Mouse (Mus musculus): ENCODE data around the gene Foxo1. TPM values are rescaled to one million over a fixed set of nuclear protein-coding genes. Genes with fewer than 3 reads are reported as not detected.
A peak's percentile ranks its signal among the peaks of the same experiment; 100 is the strongest.

Gene Foxo1
- polyA plus RNA-seq, 1 experiment = 7.5 TPM

- TF ChIP-seq POLR2A (IDR thresholded peaks at IDR 0.05; ENCODE audit: low read depth, low read length) = no peak
- TF ChIP-seq CTCF (IDR thresholded peaks at IDR 0.05; ENCODE audit: borderline replicate concordance, insufficient read depth, low read length) = no peak
- peak overlapping the region; percentile 67 for H3K4me3 ChIP-seq (ENCODE audit: insufficient read depth, low read length)
- H3K27ac ChIP-seq (ENCODE audit: insufficient read depth, low read length) = no peak overlapping the region
- H3K4me1 ChIP-seq (ENCODE audit: control insufficient read depth, insufficient read depth, low read length) = no peaks in the 10 kb centered on the region
These were observed 864 bp upstream of the Foxo1 start for GRCm38 (mm10) chr3:52267293-52267651.

GRCm38 (mm10) chr3:52268487-52268736 lies 276 bp downstream of the Foxo1 start:
- peak overlapping the region; percentile 79 for H3K4me3 ChIP-seq (ENCODE audit: insufficient read depth, low read length)
- peak overlapping the region; percentile 82 for H3K27ac ChIP-seq (ENCODE audit: insufficient read depth, low read length)
- no peaks in the 10 kb centered on the region for H3K4me1 ChIP-seq (ENCODE audit: control insufficient read depth, insufficient read depth, low read length)
- TF ChIP-seq POLR2A (IDR thresholded peaks at IDR 0.05; ENCODE audit: low read depth, low read length) = no peak
- TF ChIP-seq CTCF (IDR thresholded peaks at IDR 0.05; ENCODE audit: borderline replicate concordance, insufficient read depth, low read length) = no peak

GRCm38 (mm10) chr3:52268737-52269513 lies 789 bp downstream of the Foxo1 start:
- Histone ChIP-seq H3K27ac (ENCODE audit: insufficient read depth, low read length) (peak overlapping the region; percentile 82), H3K4me1 (ENCODE audit: control insufficient read depth, insufficient read depth, low read length) (no peaks in the 10 kb centered on the region), H3K4me3 (ENCODE audit: insufficient read depth, low read length) (peak overlapping the region; percentile 79)
- TF ChIP-seq CTCF (IDR thresholded peaks at IDR 0.05; ENCODE audit: borderline replicate concordance, insufficient read depth, low read length) (no peak), POLR2A (IDR thresholded peaks at IDR 0.05; ENCODE audit: low read depth, low read length) (no peak)

- H3K4me3 ChIP-seq (ENCODE audit: insufficient read depth, low read length) = peak overlapping the region; percentile 79
- TF ChIP-seq CTCF (IDR thresholded peaks at IDR 0.05; ENCODE audit: borderline replicate concordance, insufficient read depth, low read length) (no peak), POLR2A (IDR thresholded peaks at IDR 0.05; ENCODE audit: low read depth, low read length) (peak; percentile 32; the same call in 1 of the 2 replicates)
- H3K27ac ChIP-seq (ENCODE audit: insufficient read depth, low read length) = no peak overlapping the region
- H3K4me1 ChIP-seq (ENCODE audit: control insufficient read depth, insufficient read depth, low read length) = no peaks in the 10 kb centered on the region
These were observed 1.6 kb downstream of the Foxo1 start for GRCm38 (mm10) chr3:52269514-52270351.

GRCm38 (mm10) chr3:52270511-52270910 lies 2.4 kb downstream of the Foxo1 start:
- peak overlapping the region; percentile 79 for H3K4me3 ChIP-seq (ENCODE audit: insufficient read depth, low read length)
- H3K27ac ChIP-seq (ENCODE audit: insufficient read depth, low read length) = no peak overlapping the region
- no peaks in the 10 kb centered on the region for H3K4me1 ChIP-seq (ENCODE audit: control insufficient read depth, insufficient read depth, low read length)
- no peak for TF ChIP-seq CTCF (IDR thresholded peaks at IDR 0.05; ENCODE audit: borderline replicate concordance, insufficient read depth, low read length)
- no peak for TF ChIP-seq POLR2A (IDR thresholded peaks at IDR 0.05; ENCODE audit: low read depth, low read length)

DNA sequence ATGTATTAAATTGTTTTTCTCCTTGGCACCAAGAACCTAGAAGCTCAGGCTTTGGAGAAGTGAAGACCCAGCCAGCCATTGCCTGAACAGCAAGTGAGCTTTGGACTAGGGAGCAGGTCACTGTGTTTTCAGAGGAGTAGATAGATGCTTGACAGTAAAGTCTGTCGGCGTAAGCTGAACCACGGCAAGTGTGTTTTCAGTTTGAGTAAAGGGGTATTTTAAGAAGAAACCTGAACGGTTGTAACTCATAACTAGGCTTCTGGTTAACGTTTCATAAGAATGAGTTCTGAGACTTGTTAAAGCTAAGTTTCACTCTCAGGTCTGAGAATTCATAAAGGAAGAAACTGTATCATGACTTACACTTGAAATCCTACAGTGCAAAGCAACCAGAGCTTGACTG lies 3.2 kb downstream of the Foxo1 start:
- H3K4me1 ChIP-seq (ENCODE audit: control insufficient read depth, insufficient read depth, low read length) = no peaks in the 10 kb centered on the region
- TF ChIP-seq CTCF (IDR thresholded peaks at IDR 0.05; ENCODE audit: borderline replicate concordance, insufficient read depth, low read length) = no peak
- no peak for TF ChIP-seq POLR2A (IDR thresholded peaks at IDR 0.05; ENCODE audit: low read depth, low read length)
- H3K27ac ChIP-seq (ENCODE audit: insufficient read depth, low read length) = no peak overlapping the region
- no peak overlapping the region for H3K4me3 ChIP-seq (ENCODE audit: insufficient read depth, low read length)

- TF ChIP-seq CTCF (IDR thresholded peaks at IDR 0.05; ENCODE audit: borderline replicate concordance, insufficient read depth, low read length) (no peak), POLR2A (IDR thresholded peaks at IDR 0.05; ENCODE audit: low read depth, low read length) (no peak)
- H3K4me3 ChIP-seq (ENCODE audit: insufficient read depth, low read length) = no peak overlapping the region
- no peak overlapping the region for H3K27ac ChIP-seq (ENCODE audit: insufficient read depth, low read length)
- no peaks in the 10 kb centered on the region for H3K4me1 ChIP-seq (ENCODE audit: control insufficient read depth, insufficient read depth, low read length)
These were observed 4.3 kb downstream of the Foxo1 start for GRCm38 (mm10) chr3:52272376-52272865.

- no peak overlapping the region for H3K4me3 ChIP-seq (ENCODE audit: insufficient read depth, low read length)
- no peak for TF ChIP-seq CTCF (IDR thresholded peaks at IDR 0.05; ENCODE audit: borderline replicate concordance, insufficient read depth, low read length)
- no peak overlapping the region for H3K27ac ChIP-seq (ENCODE audit: insufficient read depth, low read length)
- H3K4me1 ChIP-seq (ENCODE audit: control insufficient read depth, insufficient read depth, low read length) = no peaks in the 10 kb centered on the region
These were observed 6.3 kb downstream of the Foxo1 start for GRCm38 (mm10) chr3:52274475-52274874.

DNA sequence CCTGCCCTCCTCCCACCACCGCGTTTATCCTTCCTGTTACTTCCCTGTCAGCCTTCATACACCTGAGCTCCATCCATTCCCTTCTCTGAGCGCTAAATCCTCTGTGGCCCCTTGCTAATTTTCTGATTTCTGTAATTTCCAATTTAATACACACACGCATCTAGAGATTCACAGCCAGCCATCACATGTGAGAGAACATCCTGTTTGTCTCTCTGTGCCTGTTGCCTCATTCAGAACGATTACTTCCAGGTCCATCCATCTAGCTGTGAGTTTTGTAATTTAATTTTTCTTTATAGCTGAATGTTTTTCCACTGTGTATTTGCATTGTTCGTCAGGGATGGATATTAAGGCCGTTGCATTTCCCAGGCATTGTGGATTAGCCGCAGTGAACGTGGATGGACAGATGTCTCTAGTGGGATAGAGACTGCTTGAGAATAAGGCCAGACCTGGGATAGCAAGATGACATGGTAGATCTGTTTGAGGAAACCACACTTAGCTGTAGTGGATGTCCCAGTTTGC lies 7.0 kb downstream of the Foxo1 start:
- H3K4me1 ChIP-seq (ENCODE audit: control insufficient read depth, insufficient read depth, low read length) = no peaks in the 10 kb centered on the region
- no peak for TF ChIP-seq POLR2A (IDR thresholded peaks at IDR 0.05; ENCODE audit: low read depth, low read length)
- no peak for TF ChIP-seq CTCF (IDR thresholded peaks at IDR 0.05; ENCODE audit: borderline replicate concordance, insufficient read depth, low read length)
- no peak overlapping the region for H3K27ac ChIP-seq (ENCODE audit: insufficient read depth, low read length)
- no peak overlapping the region for H3K4me3 ChIP-seq (ENCODE audit: insufficient read depth, low read length)

- TF ChIP-seq CTCF (IDR thresholded peaks at IDR 0.05; ENCODE audit: borderline replicate concordance, insufficient read depth, low read length) = no peak
- TF ChIP-seq POLR2A (IDR thresholded peaks at IDR 0.05; ENCODE audit: low read depth, low read length) = no peak
- Histone ChIP-seq H3K4me1 (ENCODE audit: control insufficient read depth, insufficient read depth, low read length) (no peaks in the 10 kb centered on the region), H3K27ac (ENCODE audit: insufficient read depth, low read length) (no peak overlapping the region), H3K4me3 (ENCODE audit: insufficient read depth, low read length) (no peak overlapping the region)
These were observed 12.5 kb downstream of the Foxo1 start for GRCm38 (mm10) chr3:52280681-52281080.

Data from embryonic fibroblast, embryonic 13.5 days (primary cell).